Mouse (Mus musculus) cortical plate, adult 2 months (tissue): ENCODE data around the gene Vdac1.

Experiments used
- CTCF ChIP-seq: fragments of 200-500 bp; IDR thresholded peaks from 2 replicates; pipeline ENCODE4 v1.5.1; 2011; ENCODE audit warnings: mild to moderate bottlenecking, control low read depth, low read length; ENCODE audit not compliant: insufficient read depth; ENCODE audit errors: extremely low read depth
- POLR2A ChIP-seq: fragments of 200-500 bp; IDR thresholded peaks from 2 replicates; pipeline ENCODE4 v1.6.1; 2011; ENCODE audit warnings: mild to moderate bottlenecking, low read length, control low read depth; ENCODE audit not compliant: insufficient read depth; ENCODE audit errors: extremely low read depth

DNA sequence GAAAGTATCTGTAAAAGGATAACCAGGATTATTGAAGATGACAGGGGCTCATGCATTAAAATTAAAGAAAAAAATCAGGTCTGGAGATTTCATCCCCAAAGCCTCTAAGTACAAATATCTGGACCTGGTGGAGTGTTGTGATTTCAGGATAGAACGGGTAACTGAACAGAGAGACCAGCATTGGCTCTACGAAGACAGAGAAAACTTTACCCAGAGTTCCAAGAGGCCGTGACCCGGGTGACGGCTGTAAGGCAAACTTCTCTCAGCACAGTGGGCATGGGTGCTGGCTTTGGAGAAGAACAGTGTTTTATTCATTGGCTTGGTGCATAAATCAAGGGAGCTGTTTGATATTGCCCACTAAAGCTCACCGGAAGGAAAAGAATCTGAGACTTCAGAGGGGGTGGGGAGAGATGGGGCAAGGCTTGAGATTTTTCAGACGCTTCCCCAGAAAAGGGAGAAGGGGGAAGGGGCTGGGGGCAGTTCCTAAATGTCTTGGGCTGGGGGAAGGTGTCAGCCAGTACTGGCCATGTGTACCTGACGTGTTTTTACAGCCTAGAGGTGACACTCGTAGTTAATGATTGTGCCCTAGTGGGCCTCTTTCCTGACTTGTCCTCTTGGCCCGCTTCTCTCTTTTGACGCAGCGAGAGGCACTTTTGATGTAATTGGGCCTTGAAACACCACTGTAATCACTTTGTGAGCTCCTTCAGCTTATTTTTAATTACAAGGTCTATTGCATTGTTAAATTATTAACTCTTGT, 59.8 kb downstream of the Vdac1 start:
- TF ChIP-seq POLR2A (no peak), CTCF (no peak)
